Mouse (Mus musculus) layer of hippocampus, adult 9-10 months (tissue): ENCODE data around the gene Umad1.

ENCODE experiments used
- DNase-seq: peaks from one replicate; pipeline ENCODE4 v3.0.0; 2022; ENCODE audit warnings: low spot score

The Umad1 gene

GRCm38 (mm10) chr6:8368198-8368864, 109.2 kb downstream of the Umad1 start:
- DNase-seq: no peak

GRCm38 (mm10) chr6:8370624-8371023, 111.5 kb downstream of the Umad1 start:
- no peak for DNase-seq

- no peak for DNase-seq
Observed at GRCm38 (mm10) chr6:8373051-8373450, 114.0 kb downstream of the Umad1 start.

- DNase-seq: no peak
Observed at GRCm38 (mm10) chr6:8373851-8374250, 114.8 kb downstream of the Umad1 start.

GRCm38 (mm10) chr6:8374290-8374689, 115.2 kb downstream of the Umad1 start:
- no peak for DNase-seq

- DNase-seq: no peak
Observed at GRCm38 (mm10) chr6:8374712-8375111, 115.6 kb downstream of the Umad1 start.

- no peak for DNase-seq
Observed at GRCm38 (mm10) chr6:8376351-8376750, 117.3 kb downstream of the Umad1 start.

- no peak for DNase-seq
Observed at GRCm38 (mm10) chr6:8377667-8378066, 118.6 kb downstream of the Umad1 start.

- no peak for DNase-seq
Observed at GRCm38 (mm10) chr6:8389307-8389706, 130.2 kb downstream of the Umad1 start.

GRCm38 (mm10) chr6:8390296-8390695, 131.2 kb downstream of the Umad1 start:
- no peak for DNase-seq

- DNase-seq: no peak
Observed at GRCm38 (mm10) chr6:8390935-8391334, 131.8 kb downstream of the Umad1 start.

GRCm38 (mm10) chr6:8393029-8393428, 133.9 kb downstream of the Umad1 start:
- DNase-seq: no peak

GRCm38 (mm10) chr6:8394044-8394443, 135.0 kb downstream of the Umad1 start:
- no peak for DNase-seq

GRCm38 (mm10) chr6:8395061-8395460, 136.0 kb downstream of the Umad1 start:
- DNase-seq: no peak

GRCm38 (mm10) chr6:8397252-8397651, 138.2 kb downstream of the Umad1 start:
- DNase-seq: no peak

- DNase-seq: no peak
Observed at GRCm38 (mm10) chr6:8399710-8400109, 140.6 kb downstream of the Umad1 start.

- no peak for DNase-seq
Observed at GRCm38 (mm10) chr6:8403127-8403526, 144.0 kb downstream of the Umad1 start.

- DNase-seq: no peak
Observed at GRCm38 (mm10) chr6:8405844-8406243, 146.8 kb downstream of the Umad1 start.

GRCm38 (mm10) chr6:8408332-8408731, 149.2 kb downstream of the Umad1 start:
- DNase-seq: no peak

- no peak for DNase-seq
Observed at GRCm38 (mm10) chr6:8409865-8410264, 150.8 kb downstream of the Umad1 start.

- DNase-seq: no peak
Observed at GRCm38 (mm10) chr6:8412845-8413598, 153.9 kb downstream of the Umad1 start.

- no peak for DNase-seq
Observed at GRCm38 (mm10) chr6:8414020-8414419, 154.9 kb downstream of the Umad1 start.

- no peak for DNase-seq
Observed at GRCm38 (mm10) chr6:8415823-8416222, 156.7 kb downstream of the Umad1 start.
